Mouse (Mus musculus) embryo, embryonic 10.5 days (tissue): Measurements from ENCODE around the gene Tlr3.

Experiments used
- DNase-seq: peaks from one replicate; pipeline ENCODE4 v3.0.0-alpha.2; 2015; ENCODE audit warnings: low spot score

Tlr3 gene

GRCm38 (mm10) chr8:45355809-45356208 is 55.1 kb downstream of the Tlr3 start:
- DNase-seq: no peak
